Mouse (Mus musculus) stomach, embryonic 16.5 days (tissue): ENCODE measurements around the gene Zdhhc6. TPM values are rescaled to one million over a fixed set of nuclear protein-coding genes. Genes with fewer than 3 reads are reported as not detected.
A peak's percentile ranks its signal among the peaks of the same experiment; 100 is the strongest.

Experiments used
- ATAC-seq: fragments of 200-750 bp; cut with Nextera tagmentation; 2 replicates; pipeline ENCODE4 v1.8.0; 2017; ENCODE audit warnings: moderate number of reproducible peaks, moderate TSS enrichment; ENCODE audit not compliant: insufficient read depth, low FRiP score
- H3K27ac ChIP-seq: fragments of 300-500 bp; sonication (generic); 2 replicates; pipeline ENCODE4 v1.5.1; 2014; ENCODE audit warnings: low read length
- H3K27me3 ChIP-seq: fragments of 300-500 bp; sonication (generic); 2 replicates; pipeline ENCODE4 v1.6.1; 2014; ENCODE audit warnings: low read length, control low read depth, mixed read lengths; ENCODE audit not compliant: control insufficient read depth, insufficient read depth
- H3K36me3 ChIP-seq: fragments of 300-500 bp; sonication (generic); 2 replicates; pipeline ENCODE4 v1.6.1; 2014; ENCODE audit warnings: low read length; ENCODE audit not compliant: control insufficient read depth, insufficient read depth
- H3K4me1 ChIP-seq: fragments of 300-500 bp; sonication (generic); 2 replicates; pipeline ENCODE4 v1.6.1; 2014; ENCODE audit warnings: low read length, control low read depth, mixed read lengths; ENCODE audit not compliant: control insufficient read depth, insufficient read depth
- H3K4me2 ChIP-seq: fragments of 300-500 bp; sonication (generic); 2 replicates; pipeline ENCODE4 v1.6.1; 2014; ENCODE audit warnings: low read depth, low read length, mixed read lengths
- H3K4me3 ChIP-seq: fragments of 300-500 bp; sonication (generic); replicated peaks from 2 replicates; pipeline ENCODE4 v1.5.1; 2014; ENCODE audit warnings: mild to moderate bottlenecking, low read length
- H3K9ac ChIP-seq: fragments of 300-500 bp; sonication (generic); 2 replicates; pipeline ENCODE4 v1.6.1; 2014; ENCODE audit warnings: low read length
- H3K9me3 ChIP-seq: fragments of 300-500 bp; sonication (generic); replicated peaks from 2 replicates; pipeline ENCODE4 v1.6.1; 2016; ENCODE audit warnings: low read length, control low read depth; ENCODE audit not compliant: control insufficient read depth
- WGBS: fragments of 180-500 bp; shearing (Covaris S2); extraction: QIAGEN DNeasy Blood & Tissue Kit; methylation state at CpG from one replicate; pipeline ENCODE4 v1.1.7; 2014; 5-methylcytosine and 5-hydroxymethylcytosine counted together
- polyA plus RNA-seq: library from polyadenylated mRNA; unstranded; fragments of >200 nt; fragmentation: Nextera tagmentation; extraction: Ambion mirVana; gene quantifications from 2 replicates; pipeline ENCODE4 v1.2.1, GENCODE M21; 2015

Gene Zdhhc6
- polyA plus RNA-seq, 1 experiment from 2014 or later, result 85.8 TPM

DNA sequence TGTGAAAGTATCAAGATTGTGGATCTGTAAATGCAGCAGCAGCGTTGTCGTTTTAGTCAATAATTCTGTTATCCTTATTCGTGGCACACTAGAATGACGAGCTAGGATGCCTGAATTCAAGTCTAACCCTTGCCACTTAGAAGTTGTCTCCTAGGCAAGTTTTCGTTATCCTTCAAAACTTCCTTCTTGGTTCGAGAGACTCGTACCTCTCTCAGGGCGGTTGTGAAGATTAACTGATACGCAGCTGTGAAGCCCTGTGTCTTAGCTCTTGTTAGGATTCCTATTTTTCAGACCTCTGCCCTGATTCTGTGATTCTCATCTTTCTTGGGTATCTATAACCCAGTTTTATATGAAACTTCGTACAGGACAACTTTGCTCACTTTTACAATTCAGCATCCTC, 1.1 kb upstream of the Zdhhc6 start:
- H3K9ac ChIP-seq, result peak overlapping the region; percentile 93; the same call in 1 of the 2 replicates
- no peaks in the 10 kb centered on the region for H3K36me3 ChIP-seq
- WGBS, result 41% methylated on average over 10 of the region's 10 CpGs
- H3K27me3 ChIP-seq, result no peaks in the 10 kb centered on the region
- ATAC-seq, result no peak
- peak overlapping the region; percentile 91 for H3K4me3 ChIP-seq
- peaks cover 15% of the 10 kb centered on the region for H3K4me1 ChIP-seq
- H3K9me3 ChIP-seq, result no peaks in the 10 kb centered on the region
- H3K4me2 ChIP-seq, result peak overlapping the region; percentile 67
- H3K27ac ChIP-seq, result no peak overlapping the region

DNA sequence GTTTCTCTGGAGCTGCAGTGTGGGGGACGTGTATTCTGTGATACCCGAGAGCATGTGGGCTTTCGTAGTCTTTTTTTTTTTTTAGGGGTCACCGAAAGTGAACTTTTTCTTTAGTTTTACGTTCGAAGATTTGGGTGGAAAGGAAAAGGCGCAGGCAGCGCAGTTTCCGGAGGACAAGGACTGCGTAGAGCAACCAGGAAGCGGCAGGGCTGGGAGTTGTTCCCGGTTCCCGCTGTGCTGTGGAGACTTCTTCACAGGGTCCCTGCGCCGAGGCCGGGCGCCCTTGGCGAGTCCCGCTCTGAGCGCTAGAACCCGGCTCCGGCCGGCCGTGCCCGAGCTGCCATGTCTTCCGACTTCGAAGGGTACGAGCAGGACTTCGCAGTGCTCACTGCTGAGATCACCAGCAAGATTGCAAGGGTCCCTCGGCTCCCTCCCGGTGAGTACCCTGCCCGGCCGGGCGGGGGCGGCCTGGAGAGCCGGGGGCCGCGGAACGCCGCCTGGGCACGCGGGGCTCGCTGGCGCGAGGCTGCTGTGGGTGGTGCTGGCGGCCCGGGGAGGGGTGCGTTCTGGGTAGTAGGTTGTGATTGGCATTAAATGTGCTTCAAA, 380 bp upstream of the Zdhhc6 start, which contains the start of gene Vti1a:
TSS of gene Vti1a (plus strand) at position 187 of the 606 bp plus-strand sequence.
- Histone ChIP-seq H3K27me3 (no peaks in the 10 kb centered on the region), H3K9me3 (no peaks in the 10 kb centered on the region), H3K4me1 (peaks cover 15% of the 10 kb centered on the region), H3K4me3 (peak within 1 kb of the TSS; percentile 91), H3K27ac (peak within 1 kb of the TSS; percentile 92), H3K4me2 (peak within 1 kb of the TSS; percentile 87), H3K36me3 (peaks cover 4% of the 10 kb centered on the region; the same call in 1 of the 2 replicates), H3K9ac (peak within 1 kb of the TSS; percentile 93)
- peak; percentile 93 for ATAC-seq
- WGBS, result under 1% methylated on average over 48 of the region's 48 CpGs

DNA sequence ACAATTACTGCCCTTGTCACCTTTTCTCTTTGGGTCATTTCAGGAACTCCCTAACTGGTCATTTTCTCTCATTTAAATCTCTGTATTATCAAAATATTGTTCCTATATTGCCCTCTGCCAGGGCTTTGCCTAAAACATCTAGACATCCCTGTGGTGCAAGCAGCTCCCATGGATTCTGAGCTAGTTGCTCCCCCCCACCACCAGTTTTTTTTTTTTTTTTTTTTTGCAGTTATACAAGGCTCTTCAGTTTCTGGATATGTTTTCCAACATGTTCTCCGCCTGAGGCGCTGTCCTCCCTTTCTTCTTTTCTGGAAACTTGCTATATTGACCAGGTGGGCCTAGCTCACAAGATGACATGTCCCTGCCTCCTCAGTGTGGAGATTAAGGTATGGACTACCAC, 2.2 kb downstream of the Zdhhc6 start:
- 93% methylated on average over 2 of the region's 2 CpGs for WGBS
- H3K36me3 ChIP-seq, result peaks cover 4% of the 10 kb centered on the region
- no peaks in the 10 kb centered on the region for H3K9me3 ChIP-seq
- H3K4me2 ChIP-seq, result no peak overlapping the region
- H3K4me3 ChIP-seq, result no peak overlapping the region
- H3K27ac ChIP-seq, result no peak overlapping the region
- no peak for ATAC-seq
- H3K27me3 ChIP-seq, result no peaks in the 10 kb centered on the region
- H3K9ac ChIP-seq, result no peak overlapping the region
- H3K4me1 ChIP-seq, result peaks cover 15% of the 10 kb centered on the region

DNA sequence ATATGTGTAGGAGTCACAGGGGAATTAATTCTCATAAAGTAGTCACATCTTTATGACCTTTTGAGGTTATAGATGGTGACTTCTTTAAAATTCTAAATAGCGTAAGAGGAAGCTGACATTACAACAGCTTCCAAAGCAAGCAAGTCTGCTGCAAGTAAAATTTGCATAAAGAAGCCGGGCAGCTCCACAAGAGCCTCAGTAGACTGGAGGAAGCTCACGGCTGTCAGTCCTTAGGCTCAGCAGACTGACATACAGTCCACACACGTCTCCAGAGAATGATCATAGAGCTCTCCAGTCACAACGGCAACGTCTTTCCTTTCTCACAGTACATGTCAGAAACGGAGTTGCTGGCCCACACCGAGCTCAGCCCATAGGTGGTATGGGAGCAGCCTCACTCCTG, 4.0 kb downstream of the Zdhhc6 start:
- 89% methylated on average over 8 of the region's 8 CpGs for WGBS
- Histone ChIP-seq H3K36me3 (peaks cover 4% of the 10 kb centered on the region), H3K9me3 (no peaks in the 10 kb centered on the region), H3K9ac (no peak overlapping the region), H3K27me3 (no peaks in the 10 kb centered on the region), H3K4me3 (no peak overlapping the region), H3K4me1 (peaks cover 12% of the 10 kb centered on the region), H3K4me2 (no peak overlapping the region), H3K27ac (no peak overlapping the region)
- ATAC-seq, result no peak

DNA sequence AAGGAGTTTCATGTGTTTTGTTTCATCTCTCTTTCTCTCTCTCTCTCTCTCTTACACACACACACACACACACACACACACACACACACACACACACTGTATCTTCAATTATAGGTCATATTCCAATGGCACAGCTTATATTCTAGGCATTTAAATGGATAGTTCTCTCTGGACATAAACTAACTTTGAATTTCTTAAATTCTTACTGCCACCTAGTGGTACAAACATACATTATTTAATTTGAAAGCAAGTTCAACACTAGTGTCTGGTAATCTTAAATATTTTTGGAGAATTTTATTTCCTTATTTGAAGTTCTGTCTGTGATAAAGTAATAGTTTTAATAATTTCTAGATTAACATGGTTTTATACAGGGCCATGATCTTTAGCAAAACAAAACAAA, 10.8 kb downstream of the Zdhhc6 start:
- no peak overlapping the region for H3K9ac ChIP-seq
- H3K4me1 ChIP-seq, result no peaks in the 10 kb centered on the region
- H3K4me2 ChIP-seq, result no peak overlapping the region
- no peak for ATAC-seq
- no peaks in the 10 kb centered on the region for H3K27me3 ChIP-seq
- no peak overlapping the region for H3K4me3 ChIP-seq
- no peaks in the 10 kb centered on the region for H3K9me3 ChIP-seq
- H3K27ac ChIP-seq, result no peak overlapping the region
- peaks cover 4% of the 10 kb centered on the region; the same call in 1 of the 2 replicates for H3K36me3 ChIP-seq

DNA sequence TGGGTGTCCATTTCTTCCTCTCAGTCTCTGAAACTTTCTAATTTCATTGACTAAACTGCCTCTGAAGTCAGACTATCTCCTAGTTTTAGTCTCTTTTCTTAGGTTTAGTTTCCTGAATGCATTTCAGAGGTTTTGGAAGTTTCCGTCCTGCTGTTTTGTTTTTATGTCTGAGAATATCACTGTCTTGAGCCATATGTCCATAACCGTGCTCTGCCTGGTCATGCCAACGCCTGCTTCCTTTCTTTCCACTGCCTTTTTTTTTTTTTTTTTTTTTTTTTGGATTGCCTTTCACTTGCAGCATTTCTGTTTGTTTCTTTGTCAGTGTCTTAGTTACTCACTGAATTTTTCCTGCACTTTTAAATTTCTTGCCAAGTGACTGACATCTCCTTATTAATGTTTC, 15.3 kb downstream of the Zdhhc6 start:
- H3K9me3 ChIP-seq, result no peaks in the 10 kb centered on the region
- H3K36me3 ChIP-seq, result peaks cover 14% of the 10 kb centered on the region
- H3K4me1 ChIP-seq, result no peaks in the 10 kb centered on the region
- no peak overlapping the region for H3K4me2 ChIP-seq
- no peak overlapping the region for H3K27ac ChIP-seq
- H3K9ac ChIP-seq, result no peak overlapping the region
- no peak overlapping the region for H3K4me3 ChIP-seq
- WGBS, result 87% methylated on average over 3 of the region's 3 CpGs
- H3K27me3 ChIP-seq, result no peaks in the 10 kb centered on the region
- ATAC-seq, result no peak

DNA sequence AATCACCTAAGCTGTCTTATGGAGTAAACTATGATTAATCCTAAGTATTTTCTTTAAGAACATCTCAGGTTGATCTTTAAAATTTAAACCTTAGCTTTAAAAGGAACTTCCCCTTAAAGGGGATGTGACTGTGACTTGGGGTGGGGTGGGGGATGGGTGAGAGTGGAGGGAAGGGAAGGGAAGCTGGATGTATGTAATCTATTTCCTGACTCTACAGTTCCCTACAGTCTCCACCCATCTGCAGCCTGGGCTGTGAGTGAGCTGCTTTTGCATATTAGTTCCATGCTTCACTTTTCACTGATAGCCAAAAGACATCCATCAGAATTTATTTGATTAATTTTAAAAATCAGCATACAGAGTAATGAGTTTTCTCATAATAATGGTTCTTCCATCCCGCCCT, 16.5 kb downstream of the Zdhhc6 start:
- no peak overlapping the region for H3K4me2 ChIP-seq
- WGBS, result 90% methylated on average over 1 of the region's 1 CpGs
- no peak overlapping the region for H3K27ac ChIP-seq
- no peaks in the 10 kb centered on the region for H3K9me3 ChIP-seq
- ATAC-seq, result no peak
- peaks cover 14% of the 10 kb centered on the region for H3K36me3 ChIP-seq
- H3K4me1 ChIP-seq, result no peaks in the 10 kb centered on the region
- no peak overlapping the region for H3K4me3 ChIP-seq
- no peak overlapping the region for H3K9ac ChIP-seq
- no peaks in the 10 kb centered on the region for H3K27me3 ChIP-seq

DNA sequence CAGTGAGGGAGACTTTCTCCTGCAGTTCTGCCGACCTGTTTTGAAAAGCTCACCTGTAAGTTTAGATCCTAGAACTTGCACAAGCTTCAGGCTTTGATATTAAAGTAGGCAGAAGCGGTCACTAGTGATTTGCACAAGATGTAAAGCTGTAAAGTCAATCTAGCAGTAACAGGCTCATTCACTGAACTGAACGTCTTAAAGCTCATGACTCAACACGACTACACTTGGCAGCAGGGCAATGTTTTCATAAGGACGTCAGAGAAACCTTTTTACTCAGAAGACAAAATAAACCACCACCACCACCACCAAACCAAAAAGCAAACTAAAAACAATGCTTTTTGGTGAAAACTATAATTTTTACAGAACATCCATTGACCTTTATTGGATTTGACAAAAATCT, 17.9 kb downstream of the Zdhhc6 start:
- Histone ChIP-seq H3K36me3 (peaks cover 10% of the 10 kb centered on the region), H3K9me3 (no peaks in the 10 kb centered on the region), H3K27ac (no peak overlapping the region), H3K9ac (no peak overlapping the region), H3K4me2 (no peak overlapping the region), H3K4me3 (no peak overlapping the region), H3K4me1 (no peaks in the 10 kb centered on the region), H3K27me3 (no peaks in the 10 kb centered on the region)
- 80% methylated on average over 5 of the region's 5 CpGs for WGBS
- no peak for ATAC-seq

DNA sequence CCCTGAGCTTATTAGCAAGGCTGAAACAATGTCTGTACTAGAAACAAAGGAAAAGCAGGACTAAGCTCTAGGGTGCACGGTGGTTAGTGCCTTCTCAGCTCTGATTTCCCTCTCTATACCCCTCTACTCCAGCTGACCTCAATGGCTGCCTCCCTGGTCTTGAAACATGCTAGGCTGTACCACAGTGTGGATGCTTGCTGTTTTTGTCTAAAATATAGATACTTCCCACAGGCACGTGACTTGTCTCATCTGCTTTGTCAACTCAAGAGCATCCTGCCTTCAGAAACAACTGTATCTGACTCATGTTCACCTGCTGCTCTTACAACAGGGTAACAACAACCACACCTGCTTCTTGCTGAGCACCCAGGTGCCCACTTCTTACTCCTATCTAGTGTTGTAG, 18.3 kb downstream of the Zdhhc6 start:
- Histone ChIP-seq H3K4me1 (no peaks in the 10 kb centered on the region), H3K27me3 (no peaks in the 10 kb centered on the region), H3K27ac (no peak overlapping the region), H3K9me3 (no peaks in the 10 kb centered on the region), H3K4me2 (no peak overlapping the region), H3K9ac (no peak overlapping the region), H3K4me3 (no peak overlapping the region), H3K36me3 (peaks cover 10% of the 10 kb centered on the region)
- ATAC-seq, result no peak
- WGBS, result 91% methylated on average over 2 of the region's 2 CpGs
